Comparison of ENCODE assay signal across 8 mouse cellular contexts in the genomic region with DNA sequence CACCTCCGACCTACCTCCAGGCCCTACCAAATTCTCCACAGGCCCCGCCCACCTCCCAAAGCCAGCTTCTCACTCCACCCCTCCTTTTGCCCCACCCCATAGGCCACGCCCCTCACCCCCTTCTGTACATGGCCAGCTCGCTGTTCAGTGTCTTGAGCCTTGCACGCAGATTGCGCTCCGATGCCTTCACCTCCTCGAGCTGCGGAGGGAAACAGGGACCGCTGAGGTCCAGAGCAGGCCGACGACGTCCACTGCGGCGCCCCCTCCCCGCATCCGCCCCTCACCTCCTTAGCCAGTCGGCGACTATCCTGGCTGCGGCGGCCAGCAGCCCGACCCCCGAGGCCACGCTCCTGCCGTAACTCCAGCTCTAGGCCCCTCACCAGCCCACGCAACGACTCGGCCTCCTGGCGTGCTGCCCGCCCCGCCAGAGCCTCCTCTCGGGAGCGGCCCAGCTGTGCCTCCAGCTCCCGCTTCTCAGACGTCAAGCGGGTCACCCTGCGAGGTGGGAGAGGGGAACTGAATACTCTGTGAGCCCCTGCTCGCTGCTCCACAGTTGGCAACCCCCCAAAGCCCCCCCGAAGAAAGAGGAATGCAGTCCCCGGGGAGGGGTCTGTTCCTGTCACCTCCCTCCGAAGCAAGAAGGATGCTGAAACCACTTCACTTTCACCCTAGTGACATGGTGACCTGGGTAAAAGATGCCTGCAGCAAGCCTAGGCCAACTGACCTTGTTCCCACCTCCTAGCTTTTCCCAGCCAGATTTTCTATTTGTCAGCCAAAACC. TPM values are rescaled to one million over a fixed set of nuclear protein-coding genes. Genes with fewer than 3 reads are reported as not detected.
DNase-seq lines count a peak whose midpoint lies in the region; ATAC-seq lines count a peak whose summit lies in the region.

No protein-coding gene starts in this region.

- no peaks in the 10 kb centered on the region for H3K9me3 ChIP-seq in liver, embryonic 15.5 days (replicated peaks)

- peaks cover 24% of the 10 kb centered on the region for H3K4me1 ChIP-seq in liver, embryonic 15.5 days (replicated peaks)

- H3K27ac ChIP-seq in liver, embryonic 15.5 days (replicated peaks), result no peak overlapping the region

- WGBS in liver, embryonic 15.5 days (ENCODE audit: insufficient replicate concordance), result 7% methylated on average over 41 of the region's 41 CpGs

- ATAC-seq in granulocyte monocyte progenitor cell, adult 5-6 weeks (replicated peaks; ENCODE audit: poor library complexity, severe bottlenecking), result peak; percentile 68
- ATAC-seq in liver, embryonic 15.5 days (ENCODE audit: insufficient read depth), result peak; percentile 37; the same call in 1 of the 2 replicates

- H3K36me3 ChIP-seq in liver, embryonic 15.5 days (replicated peaks), result peaks cover 5% of the 10 kb centered on the region; the same call in 1 of the 2 replicates

- peaks cover 27% of the 10 kb centered on the region for H3K27me3 ChIP-seq in liver, embryonic 15.5 days

- H3K9ac ChIP-seq in liver, embryonic 15.5 days, result no peak overlapping the region

- peak overlapping the region; percentile 33 for H3K4me3 ChIP-seq in liver, embryonic 15.5 days (replicated peaks)

- DNase-seq in CD4-positive helper T cell, adult 2 months (ENCODE audit: low read depth, low spot score), result peak; percentile 50
- peak; percentile 63 for DNase-seq in adrenal gland, adult 8-10 months
- DNase-seq in embryo, embryonic 11 days, result peak; percentile 77
- peak; percentile 76 for DNase-seq in kidney, adult 18-20 months
- peak; percentile 61 for DNase-seq in neural tube, embryonic 10.5 days (ENCODE audit: extremely low spot score, low spot score)
- peak; percentile 31 for DNase-seq in thymus, postnatal 25 days

- H3K4me2 ChIP-seq in liver, embryonic 15.5 days, result peak overlapping the region; percentile 65

RNA-seq across cellular contexts. Expression of gene Ccdc61, which starts 16.4 kb away (rescaled TPM):
- total RNA-seq in adrenal gland, adult 8-10 months (2022), result 10 to 100 TPM; 12.6 to 18.4 (median 14.0) TPM
- 34.6 and 45.4 TPM in 2 replicates for total RNA-seq in granulocyte monocyte progenitor cell, adult 5-6 weeks (2014; fragmentation: Nextera tagmentation)
- total RNA-seq in granulocyte monocyte progenitor cell, adult 5-6 weeks (2017), result 11.4 and 12.1 TPM in 2 replicates
- polyA plus RNA-seq in liver, embryonic 15.5 days (2015; fragmentation: Nextera tagmentation; extraction: Ambion mirVana), result 8.4 and 11.1 TPM in 2 replicates

RNA-seq across cellular contexts. Expression of gene Pglyrp1, which starts 22.7 kb away (rescaled TPM):
- 1 to 10 TPM; 1.3 to 2.8 (median 1.8) TPM for total RNA-seq in adrenal gland, adult 8-10 months (2022)
- 112 and 117 TPM in 2 replicates for total RNA-seq in granulocyte monocyte progenitor cell, adult 5-6 weeks (2014; fragmentation: Nextera tagmentation)
- total RNA-seq in granulocyte monocyte progenitor cell, adult 5-6 weeks (2017), result 17.6 and 21.2 TPM in 2 replicates
- 69.3 and 73.4 TPM in 2 replicates for polyA plus RNA-seq in liver, embryonic 15.5 days (2015; fragmentation: Nextera tagmentation; extraction: Ambion mirVana)

RNA-seq across cellular contexts. Expression of gene Nova2, which starts 31.8 kb away (rescaled TPM):
- 1 to 10 TPM; 5.6 to 9.2 (median 7.1) TPM for total RNA-seq in adrenal gland, adult 8-10 months (2022)
- total RNA-seq in granulocyte monocyte progenitor cell, adult 5-6 weeks (2014; fragmentation: Nextera tagmentation), result not detected in 2 replicates
- total RNA-seq in granulocyte monocyte progenitor cell, adult 5-6 weeks (2017), result not detected in 2 replicates
- polyA plus RNA-seq in liver, embryonic 15.5 days (2015; fragmentation: Nextera tagmentation; extraction: Ambion mirVana), result 0.06 TPM in 2 replicates

RNA-seq across cellular contexts. Expression of gene Mill2, which starts 54.1 kb away (rescaled TPM):
- total RNA-seq in adrenal gland, adult 8-10 months (2022), result 10 to 100 TPM in 3 of 4 experiments, 1 to 10 TPM in 1; 8.5 to 12.4 (median 11.2) TPM
- 0.34 TPM in 1 of 2 replicates, not detected in the other for total RNA-seq in granulocyte monocyte progenitor cell, adult 5-6 weeks (2014; fragmentation: Nextera tagmentation)
- total RNA-seq in granulocyte monocyte progenitor cell, adult 5-6 weeks (2017), result 0.04 TPM in 1 of 2 replicates, not detected in the other
- 0.15 and 0.18 TPM in 2 replicates for polyA plus RNA-seq in liver, embryonic 15.5 days (2015; fragmentation: Nextera tagmentation; extraction: Ambion mirVana)

Comparison
In these comparisons a context has a peak if more than half of its experiments do, and no peak if none do; other contexts are left out.
1. RNA of gene Pglyrp1, which starts 22.7 kb away (total RNA-seq): 17.6 to 117 TPM in granulocyte monocyte progenitor cell, adult 5-6 weeks; 1.3 to 2.8 TPM in adrenal gland, adult 8-10 months; every median in the first group is over 4 times any median in the second.
2. RNA of gene Nova2, which starts 31.8 kb away (total RNA-seq): 5.6 to 9.2 TPM in adrenal gland, adult 8-10 months; not detected in granulocyte monocyte progenitor cell, adult 5-6 weeks; every median in the first group is over 4 times any median in the second.
3. Peak in every context shown above with its lines, with median percentiles within 50 percentile points of each other: DNase-seq.